Mouse (Mus musculus) layer of hippocampus, postnatal 10 days (tissue): ENCODE measurements around the gene Pacsin1. TPM values are rescaled to one million over a fixed set of nuclear protein-coding genes. Genes with fewer than 3 reads are reported as not detected.
A peak's percentile ranks its signal among the peaks of the same experiment; 100 is the strongest.
"Not testable (repeated sequence)": the region's sequence is repeated elsewhere in the genome, so short reads cannot be mapped to it uniquely, and the experiment has no call there.

Source experiments
- DNase-seq, 2 experiments: peaks; one replicate each; pipeline ENCODE4 v3.0.0; 2021; ENCODE audit warnings: low spot score in 2 of 2
- total RNA-seq, 2 experiments: library from RNA; stranded (reverse); gene quantifications; 2 replicates each; pipeline ENCODE4 v1.2.3; 2021

Gene Pacsin1
- total RNA-seq, 2 experiments from 2014 or later, result 180 to 190 TPM

- not testable (repeated sequence) for DNase-seq
Measured at GRCm38 (mm10) chr17:27635575-27635903, 19.8 kb upstream of the Pacsin1 start.

GRCm38 (mm10) chr17:27636132-27637020 lies 18.9 kb upstream of the Pacsin1 start, which contains the start of gene Rps10:
TSS of gene Rps10 (minus strand) at chr17:27636669.
- DNase-seq, result no peak

GRCm38 (mm10) chr17:27637333-27637732 lies 18.0 kb upstream of the Pacsin1 start:
- DNase-seq, result no peak

GRCm38 (mm10) chr17:27638921-27639332 lies 16.4 kb upstream of the Pacsin1 start:
- DNase-seq, result no peak

- DNase-seq, result not testable (repeated sequence)
Measured at GRCm38 (mm10) chr17:27639851-27640250, 15.5 kb upstream of the Pacsin1 start.

DNA sequence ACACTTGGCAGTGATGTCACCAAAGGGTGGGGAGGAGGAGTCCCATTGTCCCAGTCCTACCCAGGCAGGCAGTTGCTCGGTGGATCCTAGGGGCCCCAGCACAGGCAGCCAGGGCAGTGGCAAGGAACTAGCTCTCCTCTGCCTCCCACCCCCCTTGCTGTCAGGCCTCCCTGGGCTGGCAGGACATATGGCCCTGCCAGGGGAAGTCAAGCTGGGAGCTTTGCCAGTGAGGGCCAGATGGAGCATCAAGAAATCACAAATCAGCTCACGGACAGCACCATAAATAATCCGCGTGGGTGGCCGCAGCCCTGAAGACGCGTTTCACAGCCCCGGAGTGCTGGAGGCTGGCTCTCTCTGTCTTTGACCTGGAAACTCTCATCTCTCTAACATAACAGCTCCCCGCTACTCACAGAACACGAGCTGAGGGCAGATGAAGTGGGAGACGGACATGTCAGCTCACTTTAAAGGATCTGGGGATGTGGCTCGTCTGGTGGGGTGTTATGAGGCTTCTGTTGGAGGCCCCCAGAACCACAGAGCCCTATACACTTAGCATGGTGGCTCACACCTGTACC lies 12.7 kb upstream of the Pacsin1 start:
- peak; percentile 70 to 75 for DNase-seq

DNA sequence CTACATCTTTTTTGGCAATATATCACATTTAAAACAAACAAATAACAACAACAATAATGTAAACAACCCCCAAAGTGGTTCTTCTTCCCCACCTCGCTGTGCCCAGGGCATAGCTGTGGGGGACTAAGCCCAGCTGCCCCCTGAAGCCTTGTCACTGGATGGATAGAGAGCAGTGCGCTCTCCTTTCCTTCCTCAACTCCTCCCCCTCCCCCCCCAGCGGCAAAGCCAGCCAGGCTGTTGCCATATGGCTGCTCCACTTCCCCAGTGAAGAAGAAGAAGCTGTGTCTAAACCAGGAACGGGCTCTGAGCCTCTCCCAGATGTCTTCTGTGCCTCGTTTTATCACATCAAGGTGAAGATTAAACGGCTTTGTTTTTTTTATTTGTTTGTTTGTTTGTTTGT lies 12.2 kb upstream of the Pacsin1 start:
- DNase-seq, result no peak

DNA sequence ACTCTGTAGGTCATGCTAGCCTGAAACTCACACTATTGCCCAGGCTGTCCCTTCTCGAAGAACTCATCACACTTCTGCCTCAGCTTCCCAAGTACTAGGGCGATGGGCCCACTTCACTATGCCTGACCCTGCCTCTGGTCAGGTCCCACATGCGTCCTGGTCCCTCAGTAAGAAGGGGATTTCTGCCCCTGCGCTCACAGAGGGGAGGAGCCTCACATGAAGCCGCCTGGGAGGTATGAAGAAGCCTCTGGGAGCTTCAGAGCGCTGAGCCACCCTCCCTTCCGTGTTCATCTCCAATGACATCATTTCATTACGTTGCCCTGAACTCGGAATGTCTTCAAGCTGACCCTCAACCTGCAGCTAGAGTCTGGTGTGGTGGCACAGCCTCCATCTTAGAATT lies 11.6 kb upstream of the Pacsin1 start:
- no peak for DNase-seq

DNA sequence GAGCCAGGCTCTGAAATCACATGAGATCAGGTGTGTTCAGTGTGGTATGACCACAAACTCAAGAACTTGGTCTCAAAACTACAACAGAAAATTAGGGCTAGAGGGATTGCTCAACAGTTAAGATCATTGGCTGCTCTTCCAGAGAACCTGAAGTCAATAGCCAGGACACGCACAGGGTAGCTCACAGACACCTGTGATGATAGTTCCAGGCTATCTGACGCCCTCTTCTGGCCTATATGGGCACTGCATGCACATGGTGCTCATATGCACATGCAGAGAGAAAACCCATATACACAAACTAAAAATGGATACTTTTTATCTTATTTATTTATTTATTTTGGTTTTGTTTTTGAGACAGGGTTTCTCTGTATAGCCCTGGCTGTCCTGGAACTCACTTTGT lies 10.7 kb upstream of the Pacsin1 start:
- DNase-seq, result no peak

GRCm38 (mm10) chr17:27645807-27646206 lies 9.5 kb upstream of the Pacsin1 start:
- DNase-seq, result no peak

GRCm38 (mm10) chr17:27650160-27650559 lies 5.1 kb upstream of the Pacsin1 start:
- no peak for DNase-seq

DNA sequence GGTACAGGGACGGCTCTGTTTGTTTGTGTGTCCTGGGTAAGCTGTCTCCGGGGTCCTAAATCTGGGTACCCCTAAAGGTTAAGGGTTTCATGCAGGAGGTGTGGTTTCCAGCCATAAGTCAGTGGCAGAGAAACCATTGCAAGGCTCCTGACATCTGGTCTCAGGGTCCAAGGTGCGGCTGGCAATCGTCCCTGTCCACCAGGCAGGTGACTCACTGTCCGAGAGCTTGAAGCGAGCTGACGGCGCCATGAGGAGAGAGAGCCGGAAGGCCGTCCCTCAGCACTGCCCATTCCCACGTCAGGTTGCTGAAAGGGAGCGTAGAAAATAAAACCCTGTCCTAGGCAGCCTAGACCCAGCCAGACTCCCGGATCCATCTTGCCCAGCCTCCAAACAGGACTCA lies 4.7 kb upstream of the Pacsin1 start:
- DNase-seq, result no peak

DNA sequence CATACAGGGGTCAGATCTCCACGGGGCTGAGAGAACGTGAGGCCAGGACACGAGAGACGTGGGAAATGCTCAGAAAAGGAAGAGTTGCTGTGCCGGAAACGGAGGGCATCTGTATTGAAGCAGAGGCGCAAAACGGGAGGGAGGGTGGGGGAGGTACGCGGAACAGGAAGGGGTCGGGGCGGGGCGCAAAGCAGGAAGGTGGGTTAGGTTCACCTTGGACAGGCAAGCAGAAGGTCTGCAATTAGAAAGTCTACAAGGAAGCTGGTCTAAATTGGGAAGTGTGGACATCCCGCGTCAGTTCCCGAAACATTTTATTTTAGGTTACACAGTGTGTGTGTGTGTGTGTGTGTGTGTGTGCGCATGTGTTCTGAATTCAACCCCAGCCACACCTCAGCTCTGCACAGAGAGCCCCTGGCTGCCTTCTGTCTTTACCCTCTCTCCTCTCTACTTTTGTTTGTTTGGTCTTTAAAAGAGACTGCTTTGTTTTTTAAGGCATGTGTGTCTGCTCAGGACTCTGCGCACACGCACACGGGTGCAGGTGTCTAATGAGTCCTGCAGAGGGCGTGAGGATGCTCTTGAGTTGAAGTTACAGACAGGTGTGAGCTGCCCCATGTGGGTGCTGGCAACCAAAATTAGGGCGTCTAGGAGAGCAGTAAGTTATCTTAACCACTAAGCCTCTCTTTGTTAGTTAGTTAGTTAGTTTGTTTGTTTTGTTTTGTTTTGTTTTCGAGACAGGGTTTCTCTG lies 3.1 kb upstream of the Pacsin1 start:
- no peak for DNase-seq

DNA sequence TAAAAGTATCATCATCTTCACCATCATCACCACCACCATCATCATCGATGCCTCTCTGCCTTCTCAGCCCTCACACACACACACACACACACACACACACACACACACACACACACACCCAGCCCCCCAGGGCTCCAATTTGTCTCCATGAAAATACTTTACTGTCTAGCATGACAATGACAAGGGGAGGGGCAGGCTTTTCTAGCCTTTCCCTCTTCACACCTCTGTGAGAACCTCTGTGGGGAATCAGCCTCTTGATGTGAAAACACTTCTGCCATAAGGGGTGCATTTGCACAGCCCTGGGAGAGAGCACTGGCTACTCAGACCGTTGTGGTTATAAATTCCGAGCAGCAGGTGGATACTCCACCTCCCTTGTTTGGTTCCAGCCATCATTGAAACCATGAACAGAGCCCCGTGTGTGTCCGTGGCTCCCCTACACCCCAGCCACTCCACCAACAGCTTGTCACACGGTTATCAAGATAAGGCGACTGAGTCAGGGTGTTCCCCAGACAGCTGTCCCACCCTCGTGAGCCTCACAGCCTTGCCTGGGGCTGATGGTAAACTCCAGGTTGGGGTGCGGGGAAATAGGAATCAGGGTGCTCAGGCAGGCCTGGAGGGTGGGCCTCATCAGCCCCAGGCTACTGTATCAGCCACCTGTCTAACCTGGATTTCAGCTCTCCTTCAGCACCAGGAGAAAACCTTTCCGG lies 1.9 kb upstream of the Pacsin1 start:
- no peak for DNase-seq

GRCm38 (mm10) chr17:27656011-27656399 lies 696 bp downstream of the Pacsin1 start:
- peak; percentile 74 to 80 for DNase-seq

GRCm38 (mm10) chr17:27656414-27656813 lies 1.1 kb downstream of the Pacsin1 start:
- DNase-seq, result no peak

DNA sequence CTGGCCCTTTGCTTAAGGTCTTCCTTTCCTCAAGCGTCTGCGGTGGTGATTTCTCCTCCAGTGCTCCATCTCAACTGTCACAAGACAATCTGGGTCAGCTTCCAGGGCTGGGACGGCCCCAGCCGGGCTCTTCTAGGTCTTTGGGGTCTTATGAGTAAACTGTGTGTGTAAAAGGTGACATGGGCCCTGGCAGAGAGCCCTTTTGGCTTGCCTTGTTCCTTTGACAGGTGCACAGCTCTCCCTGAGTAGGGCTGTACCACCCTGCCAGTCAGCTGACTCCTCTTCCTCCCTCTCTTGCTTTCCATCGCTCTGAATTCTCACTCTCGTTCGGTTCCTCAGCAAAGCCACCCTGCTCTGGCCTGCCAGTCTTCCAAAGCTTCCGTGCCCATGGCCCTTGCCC lies 1.8 kb downstream of the Pacsin1 start:
- no peak for DNase-seq

- DNase-seq, result no peak
Measured at GRCm38 (mm10) chr17:27658767-27659166, 3.5 kb downstream of the Pacsin1 start.

- no peak for DNase-seq
Measured at GRCm38 (mm10) chr17:27671720-27672119, 16.4 kb downstream of the Pacsin1 start.

- peak in 1 of 2 experiments; percentile 34 for DNase-seq
Measured at GRCm38 (mm10) chr17:27673945-27674344, 18.6 kb downstream of the Pacsin1 start.

DNA sequence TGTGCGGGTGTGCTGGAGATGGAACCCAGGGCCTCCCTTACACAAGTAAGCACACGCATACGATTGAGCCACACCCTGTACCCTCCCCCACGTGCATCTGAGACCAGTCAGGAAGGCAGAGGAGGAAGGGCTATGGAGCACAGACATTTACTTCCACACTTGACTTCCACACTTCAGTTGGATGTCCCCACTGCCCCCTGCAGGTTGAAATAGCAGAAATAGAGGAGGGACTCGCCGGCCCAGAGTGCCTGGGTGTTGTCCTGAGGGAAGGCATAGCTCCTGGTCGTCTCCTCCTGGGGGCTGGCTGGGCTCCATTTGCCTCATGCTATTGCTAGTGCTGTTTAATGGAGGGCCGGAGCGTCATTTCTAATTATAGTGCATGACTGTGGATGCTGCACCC lies 20.1 kb downstream of the Pacsin1 start:
- DNase-seq, result peak in 1 of 2 experiments; percentile 49
